Comparison of ENCODE assay signal across 18 mouse cellular contexts in genomic region chr12:100985050-100985792, GRCm38 (mm10). TPM values are rescaled to one million over a fixed set of nuclear protein-coding genes. Genes with fewer than 3 reads are reported as not detected.
A peak's percentile ranks its signal among the peaks of the same experiment; 100 is the strongest.
DNase-seq lines count a peak whose midpoint lies in the region; ATAC-seq and TF ChIP-seq lines count a peak whose summit lies in the region.
"Had no signal": no experiment of that assay in that cellular context is flagged by ENCODE, and none has a peak within 500 bp of the region (broad histone marks: within the 10 kb centered on the region; RNA-seq: fewer than 3 reads in every experiment).

No protein-coding gene starts in this region.

- no peaks in the 10 kb centered on the region for H3K9me3 ChIP-seq in forebrain, embryonic 12.5 days
- no peaks in the 10 kb centered on the region for H3K9me3 ChIP-seq in forebrain, embryonic 13.5 days (replicated peaks)
- H3K9me3 ChIP-seq in lung, embryonic 16.5 days (ENCODE audit: control insufficient read depth, low read length) = no peaks in the 10 kb centered on the region
- H3K9me3 ChIP-seq: heart, embryonic 15.5 days; hindbrain, embryonic 10.5 days; midbrain, embryonic 10.5 days had no signal

- no peak for ATAC-seq in forebrain, embryonic 12.5 days (ENCODE audit: low FRiP score)
- ATAC-seq in forebrain, embryonic 13.5 days = no peak
- ATAC-seq in lung, embryonic 16.5 days (ENCODE audit: low read depth) = no peak
- peak; percentile 37 for ATAC-seq in granulocyte monocyte progenitor cell, adult 5-6 weeks (replicated peaks; ENCODE audit: poor library complexity, severe bottlenecking)

- no peak overlapping the region for H3K4me2 ChIP-seq in forebrain, embryonic 12.5 days
- H3K4me2 ChIP-seq in forebrain, embryonic 13.5 days = no peak overlapping the region
- no peak overlapping the region for H3K4me2 ChIP-seq in lung, embryonic 16.5 days (ENCODE audit: low read depth, low read length)
- H3K4me2 ChIP-seq in myocyte (ENCODE audit: low read depth) = peak overlapping the region; percentile 55
- H3K4me2 ChIP-seq: heart, embryonic 15.5 days; lung, embryonic 14.5 days had no signal

- H3K36me3 ChIP-seq in forebrain, embryonic 12.5 days (replicated peaks) = peaks cover 7% of the 10 kb centered on the region; the same call in 1 of the 2 replicates
- peaks cover 10% of the 10 kb centered on the region; the same call in 1 of the 2 replicates for H3K36me3 ChIP-seq in forebrain, embryonic 13.5 days (ENCODE audit: poor library complexity, severe bottlenecking)
- no peaks in the 10 kb centered on the region for H3K36me3 ChIP-seq in lung, embryonic 16.5 days (ENCODE audit: control insufficient read depth, insufficient read depth, low read length)
- H3K36me3 ChIP-seq in myocyte (ENCODE audit: control insufficient read depth, insufficient read depth) = no peaks in the 10 kb centered on the region
- H3K36me3 ChIP-seq: heart, embryonic 15.5 days had no signal

- 87% methylated on average over 10 of the region's 10 CpGs for WGBS in forebrain, embryonic 12.5 days
- 82% methylated on average over 10 of the region's 10 CpGs for WGBS in forebrain, embryonic 13.5 days
- WGBS in lung, embryonic 16.5 days = 57% methylated on average over 10 of the region's 10 CpGs

- H3K27ac ChIP-seq in forebrain, embryonic 12.5 days = 0 out of 2 replicates have a peak overlapping the region, but pooled peaks have one; percentile 6
- no peak overlapping the region; the same call in 1 of the 2 replicates for H3K27ac ChIP-seq in forebrain, embryonic 13.5 days
- H3K27ac ChIP-seq in lung, embryonic 16.5 days (ENCODE audit: low read length) = 0 out of 2 replicates have a peak overlapping the region, but pooled peaks have one; percentile 7
- H3K27ac ChIP-seq: heart, embryonic 15.5 days; hindbrain, embryonic 10.5 days; midbrain, embryonic 10.5 days had no signal

- no peaks in the 10 kb centered on the region for H3K27me3 ChIP-seq in forebrain, embryonic 12.5 days
- H3K27me3 ChIP-seq in forebrain, embryonic 13.5 days = no peaks in the 10 kb centered on the region
- no peaks in the 10 kb centered on the region for H3K27me3 ChIP-seq in lung, embryonic 16.5 days (ENCODE audit: control insufficient read depth, insufficient read depth, low read depth, low read length)
- no peaks in the 10 kb centered on the region for H3K27me3 ChIP-seq in myocyte (ENCODE audit: control insufficient read depth, insufficient read depth, insufficient read length)

- TF ChIP-seq POLR2A in myocyte (IDR thresholded peaks at IDR 0.05; ENCODE audit: insufficient read length, low read depth) = no peak

- no peak overlapping the region for H3K4me3 ChIP-seq in forebrain, embryonic 12.5 days (replicated peaks)
- H3K4me3 ChIP-seq in forebrain, embryonic 13.5 days = no peak overlapping the region
- no peak overlapping the region for H3K4me3 ChIP-seq in lung, embryonic 16.5 days (ENCODE audit: low read length)
- no peak overlapping the region for H3K4me3 ChIP-seq in myocyte
- H3K4me3 ChIP-seq: heart, embryonic 15.5 days; hindbrain, embryonic 10.5 days; midbrain, embryonic 10.5 days had no signal

- no peak overlapping the region for H3K9ac ChIP-seq in forebrain, embryonic 12.5 days
- H3K9ac ChIP-seq in forebrain, embryonic 13.5 days = no peak overlapping the region
- no peak overlapping the region for H3K9ac ChIP-seq in lung, embryonic 16.5 days (ENCODE audit: low read length)
- H3K9ac ChIP-seq: heart, embryonic 15.5 days; lung, embryonic 14.5 days had no signal

- no peak overlapping the region for H3ac ChIP-seq in myocyte (ENCODE audit: control insufficient read depth, insufficient read length)

- no peak for DNase-seq in lung, postnatal 25 days (ENCODE audit: low spot score)
- no peak for DNase-seq in kidney, postnatal 4 days
- DNase-seq in adrenal gland, adult 8-10 months = no peak
- DNase-seq: adrenal gland, postnatal 10 days; cerebellum, adult 8-10 months; kidney, adult 11 months; kidney, postnatal 14 days; layer of hippocampus, postnatal 36 days; lung, embryonic 14.5 days; right cerebral cortex, postnatal 14 days had no signal

- H3K4me1 ChIP-seq in forebrain, embryonic 12.5 days = peaks cover 58% of the 10 kb centered on the region
- H3K4me1 ChIP-seq in forebrain, embryonic 13.5 days = peaks cover 77% of the 10 kb centered on the region
- H3K4me1 ChIP-seq in lung, embryonic 16.5 days (replicated peaks; ENCODE audit: control insufficient read depth, insufficient read depth, low read length) = peaks cover 35% of the 10 kb centered on the region

- peaks cover 12% of the 10 kb centered on the region for H3K79me2 ChIP-seq in myocyte (ENCODE audit: control insufficient read depth, insufficient read depth)

TF ChIP-seq in myocyte, 11 proteins besides CTCF, POLR2A, EP300 and RAD21:
- TF ChIP-seq MYOG (IDR thresholded peaks at IDR 0.05; ENCODE audit: control insufficient read depth in 1 of 3, insufficient read depth in 1 of 3, insufficient read length in 2 of 3, low read depth in 2 of 3) = peak in 1 of 3 experiments; percentile 67
- TF ChIP-seq TCF3 (IDR thresholded peaks at IDR 0.05; ENCODE audit: insufficient read length, low read depth) = no peak
- TF ChIP-seq MAX (IDR thresholded peaks at IDR 0.05; ENCODE audit: low read depth) = no peak
- TF ChIP-seq CEBPB (IDR thresholded peaks at IDR 0.05; ENCODE audit: insufficient read depth, poor library complexity, severe bottlenecking) = no peak
- TF ChIP-seq MYOD1 (IDR thresholded peaks at IDR 0.05; ENCODE audit: control insufficient read depth in 1 of 3, insufficient read length in 2 of 3, low read depth in 2 of 3) = peak in 1 of 3 experiments; percentile 41

RNA-seq across cellular contexts. Expression of gene Ccdc88c, which starts 43.6 kb away (rescaled TPM):
- polyA plus RNA-seq in forebrain, embryonic 12.5 days (2016; fragmentation: Nextera tagmentation; extraction: Ambion mirVana) = 28.8 and 30.4 TPM in 2 replicates
- 20.7 and 21.4 TPM in 2 replicates for polyA plus RNA-seq in forebrain, embryonic 13.5 days (2015; fragmentation: Nextera tagmentation; extraction: Ambion mirVana)
- polyA plus RNA-seq in lung, embryonic 16.5 days (2015; fragmentation: Nextera tagmentation; extraction: Ambion mirVana) = 18.8 and 20.2 TPM in 2 replicates
- total RNA-seq in granulocyte monocyte progenitor cell, adult 5-6 weeks (2014; fragmentation: Nextera tagmentation) = 70.3 and 72.3 TPM in 2 replicates
- 77.0 and 92.0 TPM in 2 replicates for total RNA-seq in granulocyte monocyte progenitor cell, adult 5-6 weeks (2017)
- 18.0 TPM for polyA plus RNA-seq in myocyte (2012; fragmentation: generic; extraction: Trizol)
- total RNA-seq in adrenal gland, adult 8-10 months (2022) = 1 to 10 TPM; 1.4 to 4.0 (median 2.7) TPM
